14 mouse cellular contexts compared by ENCODE assay signal in the genomic region with DNA sequence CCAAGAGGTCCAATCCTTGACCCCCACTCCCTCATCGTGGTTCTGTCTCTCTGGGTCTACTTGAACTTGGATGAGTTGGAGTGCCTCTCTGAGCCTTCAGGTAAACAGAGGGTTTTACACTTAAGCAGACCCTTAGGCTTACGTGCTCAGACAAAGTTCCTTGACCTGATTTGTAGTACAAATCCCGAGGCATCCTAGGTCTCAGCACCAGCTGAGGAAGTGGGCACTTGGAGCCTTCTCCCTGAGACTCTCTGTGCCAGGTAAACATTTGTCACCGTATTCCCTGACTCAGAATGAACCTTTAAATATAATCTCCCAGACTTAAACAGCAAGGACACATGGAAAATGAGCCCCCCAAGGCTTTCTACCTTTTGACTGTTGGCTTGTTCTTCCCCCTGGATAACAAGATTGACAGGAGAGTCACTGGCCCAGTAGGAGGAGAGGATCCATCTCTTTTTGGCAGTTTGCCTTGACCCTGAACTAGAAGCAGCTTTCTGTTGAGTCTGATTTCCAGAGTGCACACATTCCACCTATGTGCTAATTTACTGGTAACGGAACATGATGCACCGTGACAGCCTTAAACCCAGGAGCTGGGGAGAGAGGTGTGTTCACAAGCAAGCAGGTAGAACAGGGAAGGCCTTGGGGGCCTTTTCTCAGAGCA. TPM values are rescaled to one million over a fixed set of nuclear protein-coding genes. Genes with fewer than 3 reads are reported as not detected.
A peak's percentile ranks its signal among the peaks of the same experiment; 100 is the strongest.
DNase-seq lines count a peak whose midpoint lies in the region.
"Had no signal": no experiment of that assay in that cellular context is flagged by ENCODE, and none has a peak within 500 bp of the region (broad histone marks: within the 10 kb centered on the region; RNA-seq: fewer than 3 reads in every experiment).

No protein-coding gene starts in this region.

- intact Hi-C loops in gastrocnemius, postnatal 14 days (cut with DNase I; ENCODE audit: low total_unique reads): no loop called here

- DNase-seq in adrenal gland, adult (ENCODE audit: inconsistent age in 2 of 2, low spot score in 1 of 2): peak; percentile 62 to 92
- no peak for DNase-seq in adrenal gland, postnatal 25 days
- peak; percentile 21 for DNase-seq in gastrocnemius, postnatal 25 days
- DNase-seq in gastrocnemius, postnatal 14 days: no peak
- DNase-seq in adrenal gland, postnatal 36 days: peak; percentile 37 to 50
- DNase-seq in cerebellum, postnatal 14 days: peak; percentile 25 to 60
- no peak for DNase-seq in right cerebral cortex, adult 2 months (ENCODE audit: low spot score in 2 of 2)
- no peak for DNase-seq in kidney, adult 11 months
- DNase-seq: heart, adult 18-20 months; kidney, adult 2 months; kidney, postnatal 14 days; layer of hippocampus, adult 9-11 months; retina, postnatal 1 day; thymus, adult 18-20 months had no signal

RNA-seq across cellular contexts. Expression of gene Dlg1, which starts 43.4 kb away (rescaled TPM):
- total RNA-seq in adrenal gland, postnatal 25 days (2021): 101 and 103 TPM in 2 replicates
- total RNA-seq in gastrocnemius, postnatal 25 days (2021): 10 to 100 TPM; 33.5 to 35.5 TPM
- 10 to 100 TPM; 26.4 to 30.9 TPM for total RNA-seq in gastrocnemius, postnatal 14 days (2021)
- total RNA-seq in adrenal gland, postnatal 36 days (2021): 100 to 1,000 TPM in 1 of 2 experiments, 10 to 100 TPM in 1; 88.5 to 105 TPM

Comparison
In these comparisons a context has a peak if more than half of its experiments do, and no peak if none do; other contexts are left out.
1. DNase-seq: peak in adrenal gland, adult (2 of 2), gastrocnemius, postnatal 25 days (single experiment), adrenal gland, postnatal 36 days (2 of 2) and cerebellum, postnatal 14 days (2 of 2); none in adrenal gland, postnatal 25 days (single experiment), gastrocnemius, postnatal 14 days (single experiment), right cerebral cortex, adult 2 months (0 of 2) and kidney, adult 11 months (single experiment).